Mouse (Mus musculus): ENCODE measurements around the gene Dhx15.
A peak's percentile ranks its signal among the peaks of the same experiment; 100 is the strongest.

Dhx15 gene

GRCm38 (mm10) chr5:52141936-52142335 is 48.4 kb downstream of the Dhx15 start:
- no peak for DNase-seq

- DNase-seq = no peak
These were observed 51.5 kb downstream of the Dhx15 start for GRCm38 (mm10) chr5:52138819-52139218.

- DNase-seq = no peak
These were observed 52.2 kb downstream of the Dhx15 start for GRCm38 (mm10) chr5:52138134-52138533.

GRCm38 (mm10) chr5:52135460-52136141 is 54.7 kb downstream of the Dhx15 start:
- DNase-seq = no peak

- DNase-seq = no peak
These were observed 57.5 kb downstream of the Dhx15 start for GRCm38 (mm10) chr5:52132840-52133239.

GRCm38 (mm10) chr5:52132092-52132491 is 58.2 kb downstream of the Dhx15 start:
- DNase-seq = peak; percentile 66

- no peak for DNase-seq
These were observed 58.9 kb downstream of the Dhx15 start for GRCm38 (mm10) chr5:52131389-52131788.

GRCm38 (mm10) chr5:52130496-52130895 is 59.8 kb downstream of the Dhx15 start:
- no peak for DNase-seq

GRCm38 (mm10) chr5:52126263-52126662 is 64.1 kb downstream of the Dhx15 start:
- no peak for DNase-seq

GRCm38 (mm10) chr5:52125854-52126253 is 64.5 kb downstream of the Dhx15 start:
- DNase-seq = no peak

GRCm38 (mm10) chr5:52122146-52122545 is 68.2 kb downstream of the Dhx15 start:
- no peak for DNase-seq

GRCm38 (mm10) chr5:52119822-52120221 is 70.5 kb downstream of the Dhx15 start:
- DNase-seq = no peak

- no peak for DNase-seq
These were observed 71.1 kb downstream of the Dhx15 start for GRCm38 (mm10) chr5:52119192-52119591.

- no peak for DNase-seq
These were observed 72.5 kb downstream of the Dhx15 start for GRCm38 (mm10) chr5:52117829-52118228.

GRCm38 (mm10) chr5:52116404-52116803 is 73.9 kb downstream of the Dhx15 start:
- no peak for DNase-seq

GRCm38 (mm10) chr5:52115821-52116317 is 74.4 kb downstream of the Dhx15 start:
- peak; percentile 71 for DNase-seq

GRCm38 (mm10) chr5:52114751-52115451 is 75.4 kb downstream of the Dhx15 start:
- DNase-seq = no peak

GRCm38 (mm10) chr5:52113851-52114731 is 76.2 kb downstream of the Dhx15 start:
- no peak for DNase-seq

GRCm38 (mm10) chr5:52112953-52113841 is 77.1 kb downstream of the Dhx15 start:
- DNase-seq = no peak

GRCm38 (mm10) chr5:52112191-52112760 is 78.0 kb downstream of the Dhx15 start:
- DNase-seq = no peak

GRCm38 (mm10) chr5:52110808-52111663 is 79.3 kb downstream of the Dhx15 start:
- DNase-seq = no peak
